Mouse (Mus musculus) cerebellum, postnatal 4 days (tissue): ENCODE results near the gene Macrod2.

Experiments
- DNase-seq, 2 experiments: peaks; one replicate each; pipeline ENCODE4 v3.0.0; 2022; ENCODE audit warnings: low spot score in 2 of 2, mixed read lengths in 1 of 2

Macrod2 gene

DNA sequence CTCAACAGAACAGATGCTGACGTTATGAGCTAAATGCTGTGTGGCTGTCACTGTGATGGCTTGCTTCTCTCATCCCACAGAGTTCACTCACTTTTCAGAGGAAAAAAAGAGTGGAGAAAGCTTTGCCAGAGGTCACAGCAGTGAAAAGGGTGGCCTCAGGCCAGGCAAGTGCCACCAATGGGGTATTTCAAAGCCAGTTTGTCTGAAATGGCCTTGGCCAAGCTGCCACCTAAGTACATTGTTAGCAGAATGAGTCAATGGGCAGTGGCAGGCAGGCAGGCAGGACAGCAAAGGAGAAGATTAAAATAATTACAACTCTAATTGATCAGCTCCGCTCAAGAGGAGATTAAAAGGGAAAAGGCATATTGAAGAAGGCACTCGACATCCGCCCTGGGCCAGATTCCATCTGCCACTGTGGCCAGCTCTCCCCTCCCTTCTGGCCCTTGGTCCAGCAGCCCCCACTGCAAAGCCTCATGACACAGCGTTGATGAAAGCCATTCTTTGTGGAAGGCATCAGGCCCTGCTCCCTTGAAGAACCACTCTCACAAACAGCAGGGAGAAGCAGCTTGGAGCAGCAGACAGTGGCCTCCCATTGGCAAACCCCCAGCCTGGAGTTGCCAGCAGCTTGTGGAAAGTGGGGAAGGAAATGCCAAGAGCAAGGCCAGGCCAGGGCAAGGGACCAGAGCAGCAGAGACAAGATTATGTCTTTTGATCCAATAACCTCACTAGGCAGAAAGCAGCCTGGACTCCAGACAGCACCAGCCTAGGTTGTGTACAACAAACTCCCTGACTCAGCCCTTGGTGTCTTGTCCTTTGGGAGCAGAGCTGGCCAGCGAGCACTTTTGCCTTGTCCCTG, 2042.7 kb downstream of the Macrod2 start:
- peak; percentile 53 to 87 for DNase-seq
